Mouse (Mus musculus) neural tube, embryonic 14.5 days (tissue): ENCODE measurements around the gene Irak1bp1. TPM values are rescaled to one million over a fixed set of nuclear protein-coding genes. Genes with fewer than 3 reads are reported as not detected.

Experiments
- ATAC-seq: fragments of 200-750 bp; cut with Nextera tagmentation; 2 replicates; pipeline ENCODE4 v1.8.0; 2017; ENCODE audit warnings: low read depth, mild to moderate bottlenecking, moderate TSS enrichment, moderate library complexity
- H3K27ac ChIP-seq: fragments of 300-500 bp; sonication (generic); 2 replicates; pipeline ENCODE4 v1.5.1; 2014; ENCODE audit warnings: low read depth, mild to moderate bottlenecking, control low read depth, low read length, moderate library complexity, mixed read lengths
- H3K27me3 ChIP-seq: fragments of 300-500 bp; sonication (generic); 2 replicates; pipeline ENCODE4 v1.6.1; 2014; ENCODE audit warnings: low read length; ENCODE audit not compliant: control insufficient read depth, insufficient read depth
- H3K36me3 ChIP-seq: fragments of 300-500 bp; sonication (generic); 2 replicates; pipeline ENCODE4 v1.6.1; 2014; ENCODE audit warnings: low read length, mixed read lengths; ENCODE audit not compliant: control insufficient read depth, insufficient read depth
- H3K4me1 ChIP-seq: fragments of 300-500 bp; sonication (generic); 2 replicates; pipeline ENCODE4 v1.6.1; 2014; ENCODE audit warnings: low read length; ENCODE audit not compliant: control insufficient read depth, insufficient read depth
- H3K4me2 ChIP-seq: fragments of 300-500 bp; sonication (generic); 2 replicates; pipeline ENCODE4 v1.6.1; 2014; ENCODE audit warnings: mild to moderate bottlenecking, low read depth, low read length, control low read depth
- H3K4me3 ChIP-seq: fragments of 300-500 bp; sonication (generic); 2 replicates; pipeline ENCODE4 v1.5.1; 2014; ENCODE audit warnings: low read depth, low read length, control low read depth, mixed read lengths
- H3K9ac ChIP-seq: fragments of 300-500 bp; sonication (generic); replicated peaks from 2 replicates; pipeline ENCODE4 v1.6.1; 2014; ENCODE audit warnings: low read depth, mild to moderate bottlenecking, control low read depth, low read length, mixed read lengths
- H3K9me3 ChIP-seq: fragments of 300-500 bp; sonication (generic); 2 replicates; pipeline ENCODE4 v1.6.1; 2016; ENCODE audit warnings: low read length; ENCODE audit not compliant: control insufficient read depth
- WGBS: fragments of 180-500 bp; shearing (Covaris S2); extraction: QIAGEN DNeasy Blood & Tissue Kit; methylation state at CpG from one replicate; pipeline ENCODE4 v1.1.7; 2014; 5-methylcytosine and 5-hydroxymethylcytosine counted together
- polyA plus RNA-seq: library from polyadenylated mRNA; unstranded; fragments of >200 nt; fragmentation: Nextera tagmentation; extraction: Ambion mirVana; gene quantifications from 2 replicates; pipeline ENCODE4 v1.2.1, GENCODE M21; 2014

Gene Irak1bp1
- polyA plus RNA-seq, 1 experiment from 2014 or later, result 43.7 TPM

DNA sequence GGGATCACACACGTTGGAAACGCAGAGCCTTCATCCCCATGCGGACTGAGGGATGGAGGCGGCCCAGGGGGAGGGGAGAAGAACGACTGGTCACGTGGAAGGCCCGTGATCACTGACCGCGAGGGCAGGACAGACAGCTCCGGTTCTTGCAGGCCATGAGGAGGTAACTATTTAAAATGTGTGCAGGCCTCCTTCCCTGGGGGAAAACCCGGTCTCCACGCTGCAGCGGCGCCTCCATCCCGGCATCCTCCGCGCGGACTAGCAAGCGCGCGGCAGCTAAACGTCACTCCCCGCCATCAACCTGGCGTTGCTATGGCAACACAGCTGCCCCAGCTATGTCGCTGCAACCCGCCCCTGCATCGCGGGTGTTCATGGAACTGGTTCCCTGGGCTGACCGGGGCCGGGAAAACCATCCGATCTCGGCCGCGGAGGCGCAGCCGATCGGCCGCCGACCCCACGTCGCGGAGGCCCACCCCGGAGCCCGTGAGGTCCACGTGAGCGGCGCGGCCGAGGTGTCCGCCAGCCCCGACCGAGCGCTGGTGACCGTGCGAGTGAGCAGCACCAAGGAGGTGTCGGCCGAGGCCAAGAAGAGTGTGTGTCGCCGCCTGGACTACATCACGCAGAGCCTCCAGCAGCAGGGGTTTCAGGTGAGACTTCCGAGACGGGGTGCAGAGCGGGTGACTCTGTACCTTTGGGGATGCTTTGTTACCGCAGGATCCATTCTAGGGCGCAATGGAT is 522 bp downstream of the Irak1bp1 start:
- peak overlapping the region; percentile 54 for H3K4me2 ChIP-seq
- peak overlapping the region; percentile 93 for H3K27ac ChIP-seq
- H3K4me3 ChIP-seq, result peak overlapping the region; percentile 85
- H3K9ac ChIP-seq, result peak overlapping the region; percentile 76
- under 1% methylated on average over 65 of the region's 65 CpGs for WGBS
- H3K36me3 ChIP-seq, result no peaks in the 10 kb centered on the region
- peak; percentile 95 for ATAC-seq
- no peaks in the 10 kb centered on the region for H3K27me3 ChIP-seq
- H3K4me1 ChIP-seq, result peaks cover 3% of the 10 kb centered on the region; the same call in 1 of the 2 replicates
- no peaks in the 10 kb centered on the region for H3K9me3 ChIP-seq

- Histone ChIP-seq H3K4me2 (no peak overlapping the region), H3K4me1 (peaks cover 10% of the 10 kb centered on the region), H3K36me3 (no peaks in the 10 kb centered on the region), H3K9me3 (no peaks in the 10 kb centered on the region), H3K27ac (no peak overlapping the region), H3K9ac (no peak overlapping the region), H3K27me3 (no peaks in the 10 kb centered on the region), H3K4me3 (no peak overlapping the region)
- no peak for ATAC-seq
- 70% methylated on average over 4 of the region's 4 CpGs for WGBS
These were observed 2.6 kb downstream of the Irak1bp1 start for GRCm38 (mm10) chr9:82831891-82832290.

- Histone ChIP-seq H3K27me3 (no peaks in the 10 kb centered on the region), H3K4me3 (no peak overlapping the region), H3K9me3 (no peaks in the 10 kb centered on the region), H3K27ac (no peak overlapping the region), H3K4me2 (no peak overlapping the region), H3K4me1 (peaks cover 10% of the 10 kb centered on the region), H3K9ac (no peak overlapping the region), H3K36me3 (peaks cover 2% of the 10 kb centered on the region)
- 50% methylated on average over 6 of the region's 6 CpGs for WGBS
- ATAC-seq, result no peak
These were observed 6.6 kb downstream of the Irak1bp1 start for GRCm38 (mm10) chr9:82835921-82836320.

GRCm38 (mm10) chr9:82842671-82843070 is 13.3 kb downstream of the Irak1bp1 start:
- WGBS, result 92% methylated on average over 4 of the region's 4 CpGs
- peaks cover 8% of the 10 kb centered on the region for H3K36me3 ChIP-seq
- no peak for ATAC-seq
- H3K9me3 ChIP-seq, result no peaks in the 10 kb centered on the region
- H3K4me1 ChIP-seq, result no peaks in the 10 kb centered on the region
- no peak overlapping the region for H3K4me3 ChIP-seq
- no peak overlapping the region for H3K27ac ChIP-seq
- H3K27me3 ChIP-seq, result no peaks in the 10 kb centered on the region
- no peak overlapping the region for H3K9ac ChIP-seq
- H3K4me2 ChIP-seq, result no peak overlapping the region

DNA sequence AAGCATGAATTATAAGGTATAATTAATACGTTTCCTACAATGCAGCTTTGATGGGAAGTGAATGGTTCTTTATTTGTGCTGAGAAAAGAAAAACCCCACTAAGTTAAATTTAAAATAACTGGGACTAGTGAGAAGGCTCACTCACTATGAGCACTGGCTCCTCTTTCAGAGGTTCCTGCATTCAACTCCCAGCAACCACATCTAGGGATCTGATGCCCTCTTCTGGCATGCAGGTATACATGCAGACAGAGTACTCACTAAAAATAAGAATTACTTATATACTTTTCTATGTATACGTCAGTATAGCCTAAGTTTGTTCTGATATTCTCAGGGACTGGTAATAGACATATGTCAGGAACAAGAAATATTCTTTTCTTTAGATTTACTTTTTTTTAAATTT is 24.7 kb downstream of the Irak1bp1 start:
- Histone ChIP-seq H3K27ac (no peak overlapping the region), H3K4me3 (no peak overlapping the region), H3K27me3 (no peaks in the 10 kb centered on the region), H3K4me2 (no peak overlapping the region), H3K36me3 (no peaks in the 10 kb centered on the region), H3K9me3 (no peaks in the 10 kb centered on the region), H3K9ac (no peak overlapping the region), H3K4me1 (no peaks in the 10 kb centered on the region)
- 63% methylated on average over 2 of the region's 2 CpGs for WGBS
- peak; percentile 62 for ATAC-seq

DNA sequence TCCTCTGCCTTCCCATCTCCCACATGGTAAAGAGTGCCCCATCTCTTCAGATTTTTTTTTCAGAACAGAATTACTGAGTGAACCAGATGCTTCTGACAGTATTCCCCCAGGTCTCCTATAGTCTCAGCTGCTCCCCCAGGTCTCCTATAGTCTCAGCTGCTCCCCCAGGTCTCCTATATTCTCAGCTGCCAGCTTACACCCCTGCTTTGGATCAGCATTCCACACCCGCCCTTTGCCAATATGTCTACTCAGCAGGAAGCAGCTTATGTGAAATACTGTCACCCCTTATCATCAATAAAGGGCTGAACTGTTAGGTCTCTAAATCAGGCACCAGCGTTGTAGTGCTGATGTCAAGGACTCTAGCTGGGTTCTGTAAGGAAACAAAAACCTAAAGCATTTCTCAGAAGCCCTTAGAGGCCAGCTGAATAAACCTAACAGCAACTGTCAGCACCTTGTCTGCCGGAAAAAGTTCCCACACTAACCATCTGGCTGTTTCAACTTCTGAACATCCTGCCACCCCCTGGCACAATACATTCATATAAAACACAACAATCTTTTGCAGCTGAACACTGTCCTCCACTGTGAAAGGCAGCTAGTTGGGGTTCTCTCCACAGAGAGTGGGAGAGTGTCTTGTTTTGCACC is 25.8 kb downstream of the Irak1bp1 start:
- H3K4me3 ChIP-seq, result no peak overlapping the region

GRCm38 (mm10) chr9:82856241-82856640 is 26.9 kb downstream of the Irak1bp1 start:
- no peaks in the 10 kb centered on the region for H3K36me3 ChIP-seq
- no peaks in the 10 kb centered on the region for H3K27me3 ChIP-seq
- H3K4me1 ChIP-seq, result no peaks in the 10 kb centered on the region
- no peak overlapping the region for H3K4me2 ChIP-seq
- H3K9me3 ChIP-seq, result no peaks in the 10 kb centered on the region
- H3K27ac ChIP-seq, result no peak overlapping the region
- WGBS, result 77% methylated on average over 4 of the region's 4 CpGs
- no peak overlapping the region for H3K4me3 ChIP-seq
- H3K9ac ChIP-seq, result no peak overlapping the region
- ATAC-seq, result no peak

More for the DNA sequence above, 25.8 kb downstream of the Irak1bp1 start:
- Histone ChIP-seq H3K9me3 (no peaks in the 10 kb centered on the region), H3K27me3 (no peaks in the 10 kb centered on the region), H3K9ac (no peak overlapping the region), H3K4me2 (no peak overlapping the region), H3K27ac (no peak overlapping the region), H3K4me1 (no peaks in the 10 kb centered on the region), H3K36me3 (no peaks in the 10 kb centered on the region)
- peak; percentile 56; the same call in 1 of the 2 replicates for ATAC-seq
- WGBS, result 22% methylated on average over 3 of the region's 3 CpGs

DNA sequence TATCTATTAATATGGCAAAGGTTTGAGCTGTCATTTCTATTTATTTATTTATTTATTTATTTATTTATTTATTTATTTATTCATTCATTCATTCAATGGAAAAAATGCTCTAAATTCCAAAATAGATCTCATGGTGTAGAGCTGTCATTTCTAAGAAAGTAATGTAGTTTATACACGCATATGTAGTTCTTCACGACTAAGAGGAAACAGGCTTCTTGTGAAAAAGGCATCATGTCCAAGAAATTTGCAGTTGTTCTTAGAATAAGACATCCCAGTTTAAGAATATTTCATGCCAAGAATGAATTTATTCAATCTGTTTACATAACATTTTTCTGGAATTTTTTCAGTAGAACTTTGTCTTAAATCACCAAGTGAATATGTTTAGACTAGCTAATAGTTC is 31.5 kb downstream of the Irak1bp1 start:
- H3K4me1 ChIP-seq, result no peaks in the 10 kb centered on the region
- H3K4me3 ChIP-seq, result no peak overlapping the region
- no peak for ATAC-seq
- H3K9ac ChIP-seq, result no peak overlapping the region
- H3K27me3 ChIP-seq, result no peaks in the 10 kb centered on the region
- WGBS, result over 99% methylated on average over 2 of the region's 2 CpGs
- no peak overlapping the region for H3K27ac ChIP-seq
- no peaks in the 10 kb centered on the region for H3K36me3 ChIP-seq
- H3K4me2 ChIP-seq, result no peak overlapping the region
- no peaks in the 10 kb centered on the region for H3K9me3 ChIP-seq

GRCm38 (mm10) chr9:82861316-82861715 is 32.0 kb downstream of the Irak1bp1 start:
- Histone ChIP-seq H3K27ac (no peak overlapping the region), H3K4me2 (no peak overlapping the region), H3K27me3 (no peaks in the 10 kb centered on the region), H3K4me1 (no peaks in the 10 kb centered on the region), H3K36me3 (no peaks in the 10 kb centered on the region), H3K9me3 (no peaks in the 10 kb centered on the region), H3K4me3 (no peak overlapping the region), H3K9ac (no peak overlapping the region)
- ATAC-seq, result no peak
- WGBS, result 90% methylated on average over 4 of the region's 4 CpGs
